Mouse (Mus musculus): ENCODE data around the gene Dmbt1. TPM values are rescaled to one million over a fixed set of nuclear protein-coding genes. Genes with fewer than 3 reads are reported as not detected.

Gene Dmbt1
- polyA plus RNA-seq, 2 experiments: not detected

GRCm38 (mm10) chr7:130985716-130986115 lies 46.1 kb upstream of the Dmbt1 start:
- 57% methylated on average over 3 of the region's 3 CpGs for WGBS (ENCODE audit: insufficient replicate concordance)
- no peaks in the 10 kb centered on the region for H3K4me1 ChIP-seq (replicated peaks; ENCODE audit: control insufficient read depth in 2 of 2, insufficient read depth in 2 of 2, low read length in 1 of 2)
- no peaks in the 10 kb centered on the region for H3K36me3 ChIP-seq (replicated peaks; ENCODE audit: control insufficient read depth, insufficient read depth, low read depth)
- no peaks in the 10 kb centered on the region for H3K27me3 ChIP-seq (ENCODE audit: control insufficient read depth, insufficient read depth, low read length)
- ATAC-seq (ENCODE audit: insufficient read depth) (no peak), DNase-seq (ENCODE audit: low read depth in 3 of 3, low spot score in 3 of 3) (no peak)
- TF ChIP-seq CTCF (IDR thresholded peaks at IDR 0.05; ENCODE audit: low read depth) (no peak), EP300 (IDR thresholded peaks at IDR 0.05; ENCODE audit: low read depth) (no peak)
- no peak overlapping the region for H3K9ac ChIP-seq (replicated peaks)
- H3K4me3 ChIP-seq (ENCODE audit: insufficient read depth in 1 of 2, low read depth in 2 of 2, low read length in 2 of 2): no peak overlapping the region
- no peaks in the 10 kb centered on the region for H3K9me3 ChIP-seq (ENCODE audit: control insufficient read depth, low read length)
- H3K27ac ChIP-seq: no peak overlapping the region
- no peak overlapping the region for H3K4me2 ChIP-seq (ENCODE audit: low read depth)

GRCm38 (mm10) chr7:130988146-130988545 lies 43.7 kb upstream of the Dmbt1 start:
- H3K9ac ChIP-seq (replicated peaks): no peak overlapping the region
- no peak overlapping the region for H3K4me2 ChIP-seq (ENCODE audit: low read depth)
- no peaks in the 10 kb centered on the region for H3K4me1 ChIP-seq (replicated peaks; ENCODE audit: control insufficient read depth in 2 of 2, insufficient read depth in 2 of 2, low read length in 1 of 2)
- TF ChIP-seq EP300 (IDR thresholded peaks at IDR 0.05; ENCODE audit: low read depth) (no peak), CTCF (IDR thresholded peaks at IDR 0.05; ENCODE audit: low read depth) (no peak)
- H3K4me3 ChIP-seq (ENCODE audit: insufficient read depth in 1 of 2, low read depth in 2 of 2, low read length in 2 of 2): no peak overlapping the region
- no peaks in the 10 kb centered on the region for H3K9me3 ChIP-seq (ENCODE audit: control insufficient read depth, low read length)
- 61% methylated on average over 5 of the region's 5 CpGs for whole genome bisulfite sequencing (ENCODE audit: insufficient replicate concordance)
- no peaks in the 10 kb centered on the region for H3K27me3 ChIP-seq (ENCODE audit: control insufficient read depth, insufficient read depth, low read length)
- ATAC-seq (ENCODE audit: insufficient read depth): no peak
- H3K36me3 ChIP-seq (replicated peaks; ENCODE audit: control insufficient read depth, insufficient read depth, low read depth): no peaks in the 10 kb centered on the region
- H3K27ac ChIP-seq: no peak overlapping the region
- DNase-seq (ENCODE audit: low read depth in 3 of 3, low spot score in 3 of 3): no peak

- Histone ChIP-seq H3K9ac (replicated peaks) (no peak overlapping the region), H3K9me3 (ENCODE audit: control insufficient read depth, low read length) (no peaks in the 10 kb centered on the region), H3K4me3 (ENCODE audit: insufficient read depth in 1 of 2, low read depth in 2 of 2, low read length in 2 of 2) (no peak overlapping the region), H3K4me2 (ENCODE audit: low read depth) (no peak overlapping the region), H3K4me1 (replicated peaks; ENCODE audit: control insufficient read depth in 2 of 2, insufficient read depth in 2 of 2, low read length in 1 of 2) (no peaks in the 10 kb centered on the region), H3K36me3 (replicated peaks; ENCODE audit: control insufficient read depth, insufficient read depth, low read depth) (no peaks in the 10 kb centered on the region), H3K27me3 (ENCODE audit: control insufficient read depth, insufficient read depth, low read length) (no peaks in the 10 kb centered on the region), H3K27ac (no peak overlapping the region)
- ATAC-seq (ENCODE audit: insufficient read depth) (no peak), DNase-seq (ENCODE audit: low read depth in 3 of 3, low spot score in 3 of 3) (no peak)
- WGBS (ENCODE audit: insufficient replicate concordance): 34% methylated on average over 3 of the region's 3 CpGs
- no peak for TF ChIP-seq CTCF (IDR thresholded peaks at IDR 0.05; ENCODE audit: low read depth)
- no peak for TF ChIP-seq EP300 (IDR thresholded peaks at IDR 0.05; ENCODE audit: low read depth)
Observed at GRCm38 (mm10) chr7:130989371-130989770, 42.5 kb upstream of the Dmbt1 start.

GRCm38 (mm10) chr7:130991174-130991789 lies 40.6 kb upstream of the Dmbt1 start:
- Histone ChIP-seq H3K9ac (replicated peaks) (no peak overlapping the region), H3K36me3 (replicated peaks; ENCODE audit: control insufficient read depth, insufficient read depth, low read depth) (no peaks in the 10 kb centered on the region), H3K4me1 (replicated peaks; ENCODE audit: control insufficient read depth in 2 of 2, insufficient read depth in 2 of 2, low read length in 1 of 2) (no peaks in the 10 kb centered on the region), H3K4me2 (ENCODE audit: low read depth) (no peak overlapping the region), H3K27ac (no peak overlapping the region), H3K27me3 (ENCODE audit: control insufficient read depth, insufficient read depth, low read length) (no peaks in the 10 kb centered on the region), H3K4me3 (ENCODE audit: insufficient read depth in 1 of 2, low read depth in 2 of 2, low read length in 2 of 2) (no peak overlapping the region), H3K9me3 (ENCODE audit: control insufficient read depth, low read length) (no peaks in the 10 kb centered on the region)
- 71% methylated on average over 13 of the region's 13 CpGs for WGBS (ENCODE audit: insufficient replicate concordance)
- no peak for ATAC-seq (ENCODE audit: insufficient read depth)
- TF ChIP-seq EP300 (IDR thresholded peaks at IDR 0.05; ENCODE audit: low read depth) (no peak), CTCF (IDR thresholded peaks at IDR 0.05; ENCODE audit: low read depth) (no peak)
- no peak for DNase-seq (ENCODE audit: low read depth in 3 of 3, low spot score in 3 of 3)

GRCm38 (mm10) chr7:130993907-130994306 lies 37.9 kb upstream of the Dmbt1 start:
- no peaks in the 10 kb centered on the region for H3K27me3 ChIP-seq (ENCODE audit: control insufficient read depth, insufficient read depth, low read length)
- no peaks in the 10 kb centered on the region for H3K36me3 ChIP-seq (replicated peaks; ENCODE audit: control insufficient read depth, insufficient read depth, low read depth)
- no peak overlapping the region for H3K9ac ChIP-seq (replicated peaks)
- H3K27ac ChIP-seq: no peak overlapping the region
- ATAC-seq (ENCODE audit: insufficient read depth) (no peak), DNase-seq (ENCODE audit: low read depth in 3 of 3, low spot score in 3 of 3) (no peak)
- H3K9me3 ChIP-seq (ENCODE audit: control insufficient read depth, low read length): no peaks in the 10 kb centered on the region
- no peaks in the 10 kb centered on the region for H3K4me1 ChIP-seq (replicated peaks; ENCODE audit: control insufficient read depth in 2 of 2, insufficient read depth in 2 of 2, low read length in 1 of 2)
- TF ChIP-seq CTCF (IDR thresholded peaks at IDR 0.05; ENCODE audit: low read depth) (peak; percentile 57), EP300 (IDR thresholded peaks at IDR 0.05; ENCODE audit: low read depth) (no peak)
- H3K4me2 ChIP-seq (ENCODE audit: low read depth): no peak overlapping the region
- 36% methylated on average over 8 of the region's 8 CpGs for WGBS (ENCODE audit: insufficient replicate concordance)
- no peak overlapping the region for H3K4me3 ChIP-seq (ENCODE audit: insufficient read depth in 1 of 2, low read depth in 2 of 2, low read length in 2 of 2)

Measured in liver, embryonic 14.5 days (tissue).